Mouse (Mus musculus): ENCODE data around the gene Pip4k2b. TPM values are rescaled to one million over a fixed set of nuclear protein-coding genes. Genes with fewer than 3 reads are reported as not detected.
"Not testable (repeated sequence)": the region's sequence is repeated elsewhere in the genome, so short reads cannot be mapped to it uniquely, and the experiment has no call there.

Pip4k2b gene
- polyA plus RNA-seq, 1 experiment from 2014 or later, result 1.2 TPM

DNA sequence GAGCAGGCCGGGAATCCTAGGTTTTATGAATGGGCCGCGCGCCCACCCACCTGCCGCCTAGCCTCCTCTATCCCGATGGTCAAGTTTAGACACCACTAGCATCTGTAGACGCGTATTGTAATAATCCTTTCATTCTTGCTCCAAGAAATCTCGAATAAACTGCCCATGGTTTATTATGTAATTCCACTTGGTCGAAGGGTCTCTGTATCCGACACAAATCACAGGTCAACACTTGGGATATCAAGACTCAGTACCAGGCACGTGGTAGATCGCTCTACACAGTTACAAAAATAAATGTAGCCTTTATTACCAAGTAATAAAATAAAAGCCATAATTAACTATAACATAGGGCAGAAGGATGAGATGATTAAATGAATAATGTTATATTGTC, 822 bp upstream of the Pip4k2b start:
- H3K27ac ChIP-seq, result no peak overlapping the region
- peak overlapping the region; percentile 62 for H3K4me2 ChIP-seq (replicated peaks)
- WGBS, result 10% methylated on average over 13 of the region's 13 CpGs
- no peaks in the 10 kb centered on the region for H3K9me3 ChIP-seq
- H3K36me3 ChIP-seq, result peaks cover 14% of the 10 kb centered on the region
- H3K4me1 ChIP-seq (replicated peaks), result peaks cover 14% of the 10 kb centered on the region
- peak overlapping the region; percentile 83 for H3K4me3 ChIP-seq (replicated peaks)
- no peak for ATAC-seq
- H3K9ac ChIP-seq, result no peak overlapping the region
- no peaks in the 10 kb centered on the region for H3K27me3 ChIP-seq (replicated peaks)

DNA sequence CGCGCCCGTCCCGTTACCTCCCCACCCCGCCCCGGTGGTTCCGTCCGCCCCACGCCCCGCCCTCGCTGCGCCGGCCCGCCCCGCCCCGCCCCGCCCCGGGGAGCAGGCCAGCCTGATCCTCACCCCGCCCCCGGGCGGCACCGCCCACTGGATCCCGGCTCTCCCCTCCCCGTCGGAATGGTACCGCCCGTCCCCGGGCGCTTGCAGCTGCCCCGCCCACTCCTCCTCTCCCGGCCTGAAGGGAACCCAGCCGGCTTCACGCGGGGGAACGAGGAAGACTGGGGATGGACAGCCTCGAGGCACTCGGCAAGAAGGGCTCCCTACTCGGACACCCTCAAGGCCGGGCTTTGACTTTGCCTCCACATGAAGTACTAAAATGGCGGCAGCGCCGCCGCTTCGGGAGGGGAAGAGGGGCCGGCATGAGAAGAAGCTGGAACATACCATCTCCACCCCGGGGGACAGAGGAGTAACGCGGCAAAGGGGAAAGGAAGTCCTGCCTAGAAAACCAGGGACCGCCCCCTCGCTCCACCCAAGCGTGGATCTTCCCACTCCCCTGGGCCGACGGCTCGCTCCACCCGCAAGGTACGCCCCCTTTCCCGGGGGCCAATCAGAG, 320 bp upstream of the Pip4k2b start:
- peak overlapping the region; percentile 85 for H3K9ac ChIP-seq
- WGBS, result under 1% methylated on average over 44 of the region's 57 CpGs
- peaks cover 13% of the 10 kb centered on the region for H3K36me3 ChIP-seq
- peak; percentile 97 for ATAC-seq
- peak overlapping the region; percentile 95 for H3K27ac ChIP-seq
- H3K4me3 ChIP-seq (replicated peaks), result peak overlapping the region; percentile 83
- H3K4me1 ChIP-seq (replicated peaks), result peaks cover 14% of the 10 kb centered on the region
- no peaks in the 10 kb centered on the region for H3K9me3 ChIP-seq
- no peaks in the 10 kb centered on the region for H3K27me3 ChIP-seq (replicated peaks)
- H3K4me2 ChIP-seq (replicated peaks), result peak overlapping the region; percentile 80

DNA sequence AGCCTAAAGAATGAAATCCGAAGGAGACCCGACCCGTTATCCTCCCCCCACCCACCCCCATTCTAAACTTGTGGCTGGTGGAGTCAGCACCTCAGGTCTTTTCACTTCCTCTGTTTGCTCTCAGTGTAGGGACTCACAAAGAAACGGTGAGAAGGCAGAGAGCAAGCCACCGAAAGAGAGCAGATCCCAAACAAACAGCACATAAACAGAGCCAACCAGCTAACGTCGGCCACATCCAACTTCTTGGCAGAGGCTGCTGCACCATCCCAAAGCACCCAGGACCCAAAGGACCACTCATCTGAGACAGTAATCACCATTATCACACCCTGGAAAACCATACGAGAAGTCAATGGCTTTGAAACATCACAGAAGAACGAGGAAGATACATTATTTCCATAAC, 1.1 kb downstream of the Pip4k2b start:
- Histone ChIP-seq H3K27me3 (replicated peaks) (no peaks in the 10 kb centered on the region), H3K9ac (peak overlapping the region; percentile 84), H3K9me3 (no peaks in the 10 kb centered on the region), H3K36me3 (peaks cover 13% of the 10 kb centered on the region), H3K4me3 (replicated peaks) (peak overlapping the region; percentile 83), H3K27ac (peak overlapping the region; percentile 79; the same call in 1 of the 2 replicates), H3K4me2 (replicated peaks) (peak overlapping the region; percentile 80), H3K4me1 (replicated peaks) (peaks cover 14% of the 10 kb centered on the region)
- 22% methylated on average over 9 of the region's 9 CpGs for WGBS
- no peak for ATAC-seq

DNA sequence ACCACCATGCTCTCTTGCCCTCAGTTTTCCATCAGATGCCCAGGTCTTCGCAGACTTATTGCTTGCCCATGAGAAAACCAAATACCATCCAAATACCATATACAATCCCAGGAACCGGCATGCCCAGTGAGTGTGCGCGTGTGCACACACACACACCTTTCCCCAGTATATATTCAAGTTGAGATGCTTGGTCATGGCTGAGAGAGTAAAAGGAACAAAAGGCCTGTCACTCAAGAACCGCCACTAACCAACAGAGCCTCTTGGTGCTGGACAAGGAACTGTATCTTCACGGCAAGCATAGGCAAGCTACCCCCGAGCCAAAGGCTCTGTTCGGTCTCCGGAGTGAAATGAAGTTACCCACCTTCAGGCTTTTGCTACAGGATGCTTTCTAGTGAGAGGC, 1.9 kb downstream of the Pip4k2b start:
- Histone ChIP-seq H3K9ac (peak overlapping the region; percentile 84), H3K27me3 (replicated peaks) (no peaks in the 10 kb centered on the region)

DNA sequence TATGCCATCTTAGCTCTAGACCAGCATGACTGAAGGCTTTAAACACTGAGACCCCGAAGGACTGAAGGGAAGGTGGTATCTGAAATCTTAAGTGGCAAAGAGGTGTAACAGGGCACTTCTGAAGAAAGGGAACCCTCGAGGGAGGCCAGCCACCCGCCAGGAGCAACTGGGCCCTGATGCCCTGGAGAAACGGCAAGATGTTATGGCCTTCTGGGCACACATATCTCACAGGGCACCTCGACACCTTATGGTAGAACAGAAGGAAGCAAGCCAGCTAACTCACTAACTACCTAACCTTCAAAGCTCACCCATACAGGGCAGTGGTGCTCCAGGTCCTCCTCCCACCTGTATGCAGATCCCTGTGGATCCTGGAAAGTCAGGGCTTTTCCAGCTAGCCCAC, 2.3 kb downstream of the Pip4k2b start:
- H3K9me3 ChIP-seq, result no peaks in the 10 kb centered on the region
- 91% methylated on average over 5 of the region's 5 CpGs for WGBS
- no peak for ATAC-seq

More for the DNA sequence above, 1.9 kb downstream of the Pip4k2b start:
- Histone ChIP-seq H3K4me1 (replicated peaks) (peaks cover 14% of the 10 kb centered on the region), H3K27ac (no peak overlapping the region), H3K9me3 (no peaks in the 10 kb centered on the region), H3K36me3 (peaks cover 10% of the 10 kb centered on the region), H3K4me2 (replicated peaks) (peak overlapping the region; percentile 80), H3K4me3 (replicated peaks) (no peak overlapping the region)
- ATAC-seq, result no peak
- 89% methylated on average over 9 of the region's 9 CpGs for WGBS

DNA sequence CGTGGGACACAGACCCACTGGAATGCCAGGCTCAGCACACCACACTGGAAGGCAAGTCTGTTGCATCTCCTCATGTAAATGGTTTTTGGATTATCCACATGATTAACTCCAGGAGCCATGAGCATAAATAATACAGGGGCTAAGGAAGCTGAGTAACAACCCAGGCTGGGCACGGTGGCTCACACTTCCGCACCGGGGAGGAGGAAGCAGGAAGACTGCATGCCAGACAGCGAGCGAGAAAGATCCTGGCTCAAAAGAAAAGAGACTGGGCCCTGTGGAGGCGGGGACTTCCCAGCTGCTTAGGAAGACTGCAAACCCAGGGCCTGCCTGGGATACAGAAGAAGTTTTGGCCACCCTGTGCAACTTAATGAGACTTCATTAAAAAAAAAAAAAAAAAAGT, 4.3 kb downstream of the Pip4k2b start:
- H3K4me3 ChIP-seq (replicated peaks), result no peak overlapping the region
- H3K4me1 ChIP-seq (replicated peaks), result peaks cover 14% of the 10 kb centered on the region
- WGBS, result 44% methylated on average over 7 of the region's 7 CpGs
- no peaks in the 10 kb centered on the region for H3K27me3 ChIP-seq (replicated peaks)
- no peak overlapping the region for H3K9ac ChIP-seq
- ATAC-seq, result no peak
- no peak overlapping the region; the same call in 1 of the 2 replicates for H3K27ac ChIP-seq
- H3K4me2 ChIP-seq (replicated peaks), result no peak overlapping the region
- no peaks in the 10 kb centered on the region for H3K36me3 ChIP-seq
- no peaks in the 10 kb centered on the region for H3K9me3 ChIP-seq

More for the DNA sequence above, 2.3 kb downstream of the Pip4k2b start:
- H3K27ac ChIP-seq, result no peak overlapping the region
- peaks cover 10% of the 10 kb centered on the region for H3K36me3 ChIP-seq
- H3K4me2 ChIP-seq (replicated peaks), result no peak overlapping the region
- no peak overlapping the region for H3K4me3 ChIP-seq (replicated peaks)
- H3K9ac ChIP-seq, result no peak overlapping the region
- peaks cover 14% of the 10 kb centered on the region for H3K4me1 ChIP-seq (replicated peaks)
- H3K27me3 ChIP-seq (replicated peaks), result no peaks in the 10 kb centered on the region

DNA sequence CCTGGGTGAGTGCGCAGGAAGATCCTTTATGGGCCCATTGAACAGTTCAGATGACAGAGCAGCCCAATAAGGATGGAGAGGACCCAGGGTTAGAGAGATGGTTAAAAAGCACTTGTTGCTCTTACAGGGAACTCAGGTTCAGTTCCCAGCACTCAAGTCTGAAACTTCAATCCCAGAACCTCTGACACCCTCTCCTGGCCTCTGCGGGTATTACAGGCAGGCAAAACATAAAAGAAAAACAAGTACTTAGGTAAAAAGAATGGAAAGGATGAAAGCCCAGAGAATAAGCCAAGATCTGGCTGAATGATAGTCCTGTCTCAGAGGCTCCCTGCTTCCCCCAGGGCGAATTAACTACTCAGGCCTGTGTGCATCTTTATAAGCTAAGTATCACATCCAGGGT, 5.3 kb downstream of the Pip4k2b start:
- no peak overlapping the region for H3K27ac ChIP-seq

DNA sequence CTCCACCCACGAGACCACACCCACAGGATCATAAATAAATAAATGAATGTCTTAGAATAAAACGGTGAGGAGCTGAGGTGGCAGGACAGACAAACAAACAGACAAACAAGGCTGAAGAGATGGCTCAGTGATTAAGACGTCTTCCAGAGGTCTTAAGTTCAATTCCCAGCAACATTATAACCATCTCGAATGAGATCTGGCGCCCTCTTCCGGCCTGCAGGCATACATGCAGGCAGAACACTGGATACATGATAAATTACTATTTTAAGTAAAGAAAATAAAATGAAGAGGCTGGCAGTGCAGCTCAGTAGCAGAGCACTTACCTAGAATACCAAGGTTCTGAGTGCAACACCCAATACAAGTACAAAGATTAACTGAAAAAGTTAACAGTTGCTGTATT, 5.8 kb downstream of the Pip4k2b start:
- Histone ChIP-seq H3K4me1 (replicated peaks) (peaks cover 14% of the 10 kb centered on the region), H3K4me2 (replicated peaks) (no peak overlapping the region), H3K4me3 (replicated peaks) (no peak overlapping the region), H3K36me3 (no peaks in the 10 kb centered on the region), H3K9me3 (no peaks in the 10 kb centered on the region), H3K27ac (no peak overlapping the region), H3K27me3 (replicated peaks) (no peaks in the 10 kb centered on the region), H3K9ac (no peak overlapping the region)
- no peak for ATAC-seq
- 61% methylated on average over 6 of the region's 6 CpGs for WGBS

More for the DNA sequence above, 5.3 kb downstream of the Pip4k2b start:
- no peak overlapping the region for H3K4me3 ChIP-seq (replicated peaks)
- no peak overlapping the region for H3K4me2 ChIP-seq (replicated peaks)
- no peaks in the 10 kb centered on the region for H3K9me3 ChIP-seq
- no peaks in the 10 kb centered on the region for H3K36me3 ChIP-seq
- H3K27me3 ChIP-seq (replicated peaks), result no peaks in the 10 kb centered on the region
- no peak overlapping the region for H3K9ac ChIP-seq
- WGBS, result 90% methylated on average over 3 of the region's 3 CpGs
- no peak for ATAC-seq
- H3K4me1 ChIP-seq (replicated peaks), result peaks cover 14% of the 10 kb centered on the region

DNA sequence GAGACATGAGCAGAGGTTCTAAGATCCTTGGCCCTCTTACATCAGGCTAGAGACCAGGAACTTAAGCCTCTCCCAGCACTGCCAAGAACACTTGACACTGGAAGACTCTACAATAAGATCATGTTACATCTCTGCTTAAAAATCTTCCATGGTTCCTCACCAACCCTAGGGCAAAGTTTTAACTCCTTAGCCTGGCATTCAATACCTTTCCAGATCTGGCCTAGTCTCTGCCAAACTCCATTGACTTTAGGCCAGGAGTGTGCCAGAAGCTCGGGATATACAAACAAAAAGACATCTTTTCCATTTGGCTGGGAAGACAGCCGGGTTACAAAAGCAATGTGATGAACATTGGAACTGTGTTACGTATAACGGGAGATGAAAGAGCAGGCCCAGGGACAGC, 6.9 kb downstream of the Pip4k2b start:
- H3K4me1 ChIP-seq (replicated peaks), result peaks cover 4% of the 10 kb centered on the region; the same call in 1 of the 2 replicates
- no peaks in the 10 kb centered on the region for H3K27me3 ChIP-seq (replicated peaks)
- no peak overlapping the region for H3K4me3 ChIP-seq (replicated peaks)
- H3K36me3 ChIP-seq, result no peaks in the 10 kb centered on the region
- no peak for ATAC-seq
- no peak overlapping the region for H3K4me2 ChIP-seq (replicated peaks)
- no peaks in the 10 kb centered on the region for H3K9me3 ChIP-seq
- no peak overlapping the region for H3K9ac ChIP-seq
- 69% methylated on average over 4 of the region's 4 CpGs for WGBS
- H3K27ac ChIP-seq, result no peak overlapping the region

DNA sequence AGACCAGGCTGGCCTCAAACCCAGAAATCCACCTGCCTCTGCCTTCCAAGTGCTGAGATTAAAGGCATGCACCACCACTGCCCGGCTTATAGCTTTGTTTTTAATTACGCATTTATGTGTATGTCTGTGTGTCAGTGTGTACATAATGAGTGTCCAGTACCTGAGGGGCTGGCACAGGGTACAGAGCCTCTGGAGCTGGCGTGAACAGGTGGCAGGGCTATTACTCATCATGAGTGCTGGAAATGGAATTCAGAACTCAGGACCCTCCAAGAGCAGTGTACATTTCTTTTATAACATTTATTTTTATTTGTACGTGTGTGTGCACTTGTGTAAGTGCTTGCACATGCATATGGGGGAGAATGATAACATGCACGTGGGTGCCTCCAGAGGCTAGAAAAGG, 7.9 kb downstream of the Pip4k2b start:
- Histone ChIP-seq H3K27me3 (replicated peaks) (no peaks in the 10 kb centered on the region), H3K27ac (no peak overlapping the region), H3K36me3 (no peaks in the 10 kb centered on the region), H3K9me3 (no peaks in the 10 kb centered on the region), H3K9ac (no peak overlapping the region), H3K4me2 (replicated peaks) (no peak overlapping the region), H3K4me1 (replicated peaks) (0 out of 2 replicates have a peak, but pooled peaks cover 3% of the 10 kb centered on the region), H3K4me3 (replicated peaks) (no peak overlapping the region)
- ATAC-seq, result no peak
- WGBS, result 86% methylated on average over 5 of the region's 5 CpGs

DNA sequence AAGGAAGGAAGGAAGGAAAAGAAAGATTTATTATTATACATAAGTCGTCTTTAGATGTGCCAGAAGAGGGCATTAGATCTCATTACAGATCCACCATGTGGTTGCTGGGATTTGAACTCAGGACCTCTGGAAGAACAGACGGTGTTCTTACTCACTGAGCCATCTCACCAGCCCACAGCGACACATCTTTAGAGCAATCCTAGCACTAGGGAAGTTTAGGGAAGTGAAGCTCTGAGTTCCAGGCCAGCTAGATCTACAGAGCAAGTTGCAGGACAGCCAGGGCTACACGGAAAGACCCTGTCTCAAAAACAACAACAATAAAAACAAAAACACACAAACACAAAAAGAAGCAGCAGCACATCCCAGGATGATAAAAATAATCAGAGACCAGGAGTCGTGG, 9.7 kb downstream of the Pip4k2b start:
- H3K27ac ChIP-seq; ATAC-seq; H3K36me3 ChIP-seq; H3K4me2 ChIP-seq (replicated peaks); H3K27me3 ChIP-seq (replicated peaks); H3K4me1 ChIP-seq (replicated peaks); H3K9ac ChIP-seq; H3K9me3 ChIP-seq; H3K4me3 ChIP-seq (replicated peaks): not testable (repeated sequence)
- WGBS, result 85% methylated on average over 5 of the region's 5 CpGs

DNA sequence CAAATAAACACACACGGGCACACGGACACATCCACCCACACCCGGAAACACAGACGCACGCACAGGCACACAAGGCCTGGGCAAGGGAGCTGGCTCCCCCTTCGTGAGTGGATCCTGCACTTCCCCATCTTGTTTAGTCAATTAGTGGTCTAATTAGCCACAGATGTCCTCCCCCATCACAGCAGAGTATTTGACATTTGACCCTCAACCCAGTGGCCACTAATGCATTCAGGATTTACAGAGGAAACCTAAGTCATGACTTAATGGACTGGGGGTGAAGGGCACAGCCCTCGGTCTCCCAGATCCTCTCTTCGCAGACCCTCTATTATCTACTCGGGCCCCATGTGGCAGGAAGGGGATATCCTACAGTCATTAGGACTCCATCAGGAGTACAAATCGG, 10.8 kb downstream of the Pip4k2b start:
- H3K4me3 ChIP-seq (replicated peaks), result no peak overlapping the region

DNA sequence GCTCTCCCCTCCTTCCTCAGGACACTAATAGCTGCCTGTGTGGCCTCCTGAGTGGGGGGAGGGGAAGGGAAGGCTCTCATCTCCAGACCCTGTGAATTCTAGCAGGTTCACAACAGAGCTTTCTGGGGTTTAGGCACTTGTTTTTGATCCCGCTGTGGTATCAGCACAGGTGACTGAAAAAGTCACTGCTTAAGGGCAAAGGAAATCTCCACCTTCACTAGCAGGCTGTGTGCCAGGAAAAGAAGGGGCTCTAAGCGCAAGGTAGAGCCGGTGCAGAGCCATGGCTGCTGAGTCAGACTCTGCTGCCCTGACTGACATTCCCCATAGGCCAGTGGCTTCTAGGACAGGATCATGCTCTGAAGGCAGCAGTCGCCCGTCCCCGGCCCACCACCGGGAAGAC, 15.8 kb downstream of the Pip4k2b start:
- H3K9me3 ChIP-seq, result no peaks in the 10 kb centered on the region
- no peaks in the 10 kb centered on the region for H3K27me3 ChIP-seq (replicated peaks)
- no peak overlapping the region for H3K27ac ChIP-seq
- no peak overlapping the region for H3K4me2 ChIP-seq (replicated peaks)
- H3K4me1 ChIP-seq (replicated peaks), result no peaks in the 10 kb centered on the region
- WGBS, result 81% methylated on average over 7 of the region's 7 CpGs
- H3K36me3 ChIP-seq, result peaks cover 23% of the 10 kb centered on the region
- no peak for ATAC-seq
- H3K4me3 ChIP-seq (replicated peaks), result no peak overlapping the region
- no peak overlapping the region for H3K9ac ChIP-seq

More for the DNA sequence above, 10.8 kb downstream of the Pip4k2b start:
- Histone ChIP-seq H3K27me3 (replicated peaks) (no peaks in the 10 kb centered on the region), H3K4me1 (replicated peaks) (no peaks in the 10 kb centered on the region), H3K9me3 (no peaks in the 10 kb centered on the region), H3K36me3 (peaks cover 2% of the 10 kb centered on the region; the same call in 1 of the 2 replicates), H3K27ac (no peak overlapping the region), H3K9ac (no peak overlapping the region), H3K4me2 (replicated peaks) (no peak overlapping the region)
- WGBS, result 40% methylated on average over 10 of the region's 10 CpGs
- no peak for ATAC-seq
